ENCODE assay signal across 13 mouse cellular contexts in genomic region chr7:36896339-36896738, GRCm38 (mm10).
DNase-seq lines count a peak whose midpoint lies in the region; ATAC-seq lines count a peak whose summit lies in the region.
"Had no signal": no experiment of that assay in that cellular context is flagged by ENCODE, and none has a peak within 500 bp of the region (broad histone marks: within the 10 kb centered on the region; RNA-seq: fewer than 3 reads in every experiment).

No protein-coding gene starts in this region.

- no peak overlapping the region for H3K27ac ChIP-seq in embryonic facial prominence, embryonic 11.5 days (replicated peaks; ENCODE audit: low read depth, low read length)
- peak overlapping the region; percentile 70 for H3K27ac ChIP-seq in hindbrain, embryonic 13.5 days
- H3K27ac ChIP-seq in midbrain, embryonic 16.5 days (ENCODE audit: low read length), result no peak overlapping the region
- H3K27ac ChIP-seq: embryonic facial prominence, embryonic 12.5 days had no signal

- no peak overlapping the region for H3K4me3 ChIP-seq in embryonic facial prominence, embryonic 11.5 days (ENCODE audit: low read depth, low read length)
- H3K4me3 ChIP-seq in hindbrain, embryonic 13.5 days, result no peak overlapping the region
- no peak overlapping the region for H3K4me3 ChIP-seq in midbrain, embryonic 16.5 days (ENCODE audit: low read depth, low read length)
- H3K4me3 ChIP-seq: embryonic facial prominence, embryonic 12.5 days had no signal

- no peak overlapping the region for H3K9ac ChIP-seq in embryonic facial prominence, embryonic 11.5 days (replicated peaks; ENCODE audit: low read length)
- 0 out of 2 replicates have a peak overlapping the region, but pooled peaks have one; percentile 36 for H3K9ac ChIP-seq in hindbrain, embryonic 13.5 days
- no peak overlapping the region for H3K9ac ChIP-seq in midbrain, embryonic 16.5 days (ENCODE audit: low read depth, low read length)
- H3K9ac ChIP-seq: embryonic facial prominence, embryonic 12.5 days had no signal

- H3K4me2 ChIP-seq in embryonic facial prominence, embryonic 11.5 days (ENCODE audit: low read depth, low read length), result no peak overlapping the region
- H3K4me2 ChIP-seq in hindbrain, embryonic 13.5 days, result peak overlapping the region; percentile 23
- no peak overlapping the region for H3K4me2 ChIP-seq in midbrain, embryonic 16.5 days (ENCODE audit: low read length)
- H3K4me2 ChIP-seq: embryonic facial prominence, embryonic 12.5 days had no signal

- H3K36me3 ChIP-seq in embryonic facial prominence, embryonic 11.5 days (replicated peaks; ENCODE audit: control insufficient read depth, insufficient read depth, low read depth, low read length), result no peaks in the 10 kb centered on the region
- H3K36me3 ChIP-seq in hindbrain, embryonic 13.5 days, result no peaks in the 10 kb centered on the region
- no peaks in the 10 kb centered on the region for H3K36me3 ChIP-seq in midbrain, embryonic 16.5 days (ENCODE audit: control insufficient read depth, insufficient read depth, low read length)
- H3K36me3 ChIP-seq: embryonic facial prominence, embryonic 12.5 days had no signal

- H3K4me1 ChIP-seq in embryonic facial prominence, embryonic 11.5 days (ENCODE audit: control insufficient read depth, insufficient read depth, low read length), result no peaks in the 10 kb centered on the region
- H3K4me1 ChIP-seq in hindbrain, embryonic 13.5 days (replicated peaks), result peaks cover 40% of the 10 kb centered on the region
- peaks cover 11% of the 10 kb centered on the region for H3K4me1 ChIP-seq in midbrain, embryonic 16.5 days (ENCODE audit: control insufficient read depth, insufficient read depth, low read length)

- whole genome bisulfite sequencing in embryonic facial prominence, embryonic 11.5 days, result 64% methylated on average over 12 of the region's 12 CpGs
- WGBS in hindbrain, embryonic 13.5 days, result 39% methylated on average over 12 of the region's 12 CpGs
- WGBS in midbrain, embryonic 16.5 days, result 39% methylated on average over 12 of the region's 12 CpGs

- no peaks in the 10 kb centered on the region for H3K27me3 ChIP-seq in embryonic facial prominence, embryonic 11.5 days (ENCODE audit: control insufficient read depth, insufficient read depth, low read length)
- no peaks in the 10 kb centered on the region for H3K27me3 ChIP-seq in hindbrain, embryonic 13.5 days
- H3K27me3 ChIP-seq in midbrain, embryonic 16.5 days (ENCODE audit: control insufficient read depth, insufficient read depth, low read depth, low read length), result no peaks in the 10 kb centered on the region; the same call in none of the 2 replicates
- H3K27me3 ChIP-seq: CH12.LX; embryonic facial prominence, embryonic 12.5 days had no signal

- no peak for ATAC-seq in embryonic facial prominence, embryonic 11.5 days (replicated peaks; ENCODE audit: insufficient number of reproducible peaks, low FRiP score, low TSS enrichment, low read depth)
- peak; percentile 65 for ATAC-seq in hindbrain, embryonic 13.5 days (ENCODE audit: low FRiP score)
- peak; percentile 76 for ATAC-seq in midbrain, embryonic 16.5 days

- H3K9me3 ChIP-seq in embryonic facial prominence, embryonic 11.5 days (replicated peaks; ENCODE audit: control insufficient read depth, low read length), result no peaks in the 10 kb centered on the region
- no peaks in the 10 kb centered on the region for H3K9me3 ChIP-seq in hindbrain, embryonic 13.5 days
- H3K9me3 ChIP-seq in midbrain, embryonic 16.5 days (replicated peaks; ENCODE audit: control insufficient read depth, low read length, poor library complexity, severe bottlenecking), result no peaks in the 10 kb centered on the region
- H3K9me3 ChIP-seq: embryonic facial prominence, embryonic 12.5 days had no signal

- peak; percentile 14 for DNase-seq in kidney, postnatal 10 days
- no peak for DNase-seq in kidney, postnatal 25 days
- DNase-seq in embryonic facial prominence, embryonic 11.5 days (ENCODE audit: low spot score), result peak; percentile 18
- DNase-seq in frontal cortex, adult 2 months (ENCODE audit: extremely low spot score in 1 of 2, low spot score in 1 of 2), result no peak
- no peak for DNase-seq in ovary, postnatal 36 days (ENCODE audit: low spot score)
- no peak for DNase-seq in urinary bladder, postnatal 4 days (ENCODE audit: low spot score in 2 of 2)
- DNase-seq: heart, postnatal 4 days; liver; right cerebral cortex, postnatal 14 days had no signal

Comparison
In these comparisons a context has a peak if more than half of its experiments do, and no peak if none do; other contexts are left out.
1. DNase-seq: peak in kidney, postnatal 10 days (single experiment) and embryonic facial prominence, embryonic 11.5 days (single experiment); none in kidney, postnatal 25 days (0 of 2), frontal cortex, adult 2 months (0 of 2), ovary, postnatal 36 days (single experiment) and urinary bladder, postnatal 4 days (0 of 2).